Mouse (Mus musculus) subcutaneous adipose tissue, adult 2 months (tissue): ENCODE results near the gene Cpne9. TPM values are rescaled to one million over a fixed set of nuclear protein-coding genes. Genes with fewer than 3 reads are reported as not detected.

Experiments used
- polyA plus RNA-seq: library from polyadenylated mRNA; depleted of rRNA; stranded (reverse); fragments of >200 nt; gene quantifications from 2 replicates; pipeline ENCODE4 v1.2.3, GENCODE M21; 2012; ENCODE audit warnings: low replicate concordance; rRNA removed

The Cpne9 gene
- 0.04 and 0.10 TPM in 2 replicates for polyA plus RNA-seq

DNA sequence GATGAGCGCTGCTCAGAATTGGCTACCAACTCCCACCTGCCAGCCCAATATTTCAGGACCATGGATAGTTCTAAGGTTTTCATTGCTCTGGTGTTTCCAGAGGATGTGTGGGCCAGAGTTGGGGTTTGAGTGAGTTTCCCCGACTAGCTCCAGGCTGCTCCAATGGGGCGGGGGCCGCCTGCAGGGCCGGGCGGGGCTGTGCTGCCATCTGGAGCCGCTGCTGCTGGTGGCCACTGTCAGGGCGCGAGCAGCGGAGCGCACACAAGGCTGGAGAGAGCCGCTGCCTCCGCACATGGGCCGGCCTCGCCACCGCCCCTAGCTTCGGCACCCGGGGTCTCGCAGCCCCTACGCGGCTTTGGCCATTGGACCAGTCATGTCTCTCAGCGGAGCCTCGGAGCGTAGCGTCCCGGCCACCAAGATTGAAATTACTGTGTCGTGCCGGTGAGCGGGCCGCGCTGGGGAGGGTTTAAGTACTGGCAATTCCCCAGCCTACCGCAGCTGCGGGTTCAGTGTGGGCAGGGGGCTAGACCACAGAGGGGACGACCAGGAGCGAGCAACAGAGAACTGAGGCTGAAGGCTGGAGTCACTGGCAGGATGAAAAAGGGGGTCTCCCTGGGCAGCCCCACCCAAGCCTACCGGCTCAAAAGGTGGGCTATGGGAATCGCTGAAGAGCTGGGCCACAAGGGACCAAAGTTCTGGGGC is at the start of gene Cpne9:
Cpne9 (plus strand) TSS at position 207 of the 702 bp plus-strand sequence.

DNA sequence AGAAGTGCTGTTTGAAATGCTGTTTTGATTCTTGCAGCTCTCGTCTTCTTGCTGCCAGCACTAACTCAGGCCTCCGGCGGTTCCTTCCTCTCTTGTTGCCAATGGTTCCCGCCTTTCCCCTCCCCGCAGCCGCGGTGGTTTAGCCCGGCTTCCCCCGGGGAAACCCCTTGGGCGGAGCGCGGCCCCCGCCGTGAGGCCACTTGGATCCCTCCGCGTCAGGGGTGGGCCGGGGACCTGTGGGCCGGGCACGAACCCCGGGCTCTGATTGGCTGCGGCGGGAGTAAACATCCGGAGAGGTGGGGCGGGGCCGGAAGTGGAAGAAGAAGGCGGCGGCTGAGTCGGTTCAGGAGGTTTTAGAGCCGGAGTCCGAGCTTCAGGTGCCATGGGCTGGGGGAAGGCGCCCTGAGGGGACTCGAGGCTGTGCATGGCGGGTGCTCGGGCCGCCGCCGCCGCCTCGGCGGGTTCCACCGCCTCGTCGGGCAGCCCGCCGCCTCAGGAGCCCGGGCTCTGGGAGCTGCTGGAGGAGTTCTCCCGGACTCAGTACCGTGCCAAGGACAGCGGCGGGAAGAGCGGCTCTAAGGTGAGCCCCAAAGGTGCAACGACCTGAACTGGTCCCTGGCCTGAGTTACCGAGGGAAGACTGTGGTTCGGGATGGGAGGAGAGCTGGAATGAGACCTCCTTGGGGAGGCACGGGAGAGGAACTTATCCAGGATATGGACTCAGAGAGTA is 44.4 kb upstream of the Cpne9 start, which contains the start of gene Mtmr14:
Mtmr14 (plus strand) TSS at position 302 of the 729 bp plus-strand sequence.

DNA sequence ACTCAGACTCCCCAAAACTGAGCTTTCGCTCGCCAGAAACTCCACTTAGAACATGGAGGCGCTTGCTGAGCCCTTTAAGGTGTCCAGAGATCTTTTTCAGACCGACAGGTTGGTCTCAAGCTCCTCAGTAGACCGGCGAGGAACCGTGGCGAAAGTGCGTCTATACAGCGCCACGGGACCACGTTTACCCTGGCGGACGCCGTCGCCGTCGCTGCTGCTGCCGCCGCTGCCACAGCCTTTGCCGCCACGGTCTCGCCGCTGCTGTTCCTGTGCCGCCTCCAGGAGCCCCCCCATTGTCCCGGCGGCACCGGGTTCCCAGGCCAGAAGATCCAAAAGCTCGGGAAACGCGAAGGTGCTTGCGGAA is 24.9 kb downstream of the Cpne9 start, which contains the start of gene Brpf1:
Brpf1 (plus strand) TSS at position 152 of the 364 bp plus-strand sequence.

DNA sequence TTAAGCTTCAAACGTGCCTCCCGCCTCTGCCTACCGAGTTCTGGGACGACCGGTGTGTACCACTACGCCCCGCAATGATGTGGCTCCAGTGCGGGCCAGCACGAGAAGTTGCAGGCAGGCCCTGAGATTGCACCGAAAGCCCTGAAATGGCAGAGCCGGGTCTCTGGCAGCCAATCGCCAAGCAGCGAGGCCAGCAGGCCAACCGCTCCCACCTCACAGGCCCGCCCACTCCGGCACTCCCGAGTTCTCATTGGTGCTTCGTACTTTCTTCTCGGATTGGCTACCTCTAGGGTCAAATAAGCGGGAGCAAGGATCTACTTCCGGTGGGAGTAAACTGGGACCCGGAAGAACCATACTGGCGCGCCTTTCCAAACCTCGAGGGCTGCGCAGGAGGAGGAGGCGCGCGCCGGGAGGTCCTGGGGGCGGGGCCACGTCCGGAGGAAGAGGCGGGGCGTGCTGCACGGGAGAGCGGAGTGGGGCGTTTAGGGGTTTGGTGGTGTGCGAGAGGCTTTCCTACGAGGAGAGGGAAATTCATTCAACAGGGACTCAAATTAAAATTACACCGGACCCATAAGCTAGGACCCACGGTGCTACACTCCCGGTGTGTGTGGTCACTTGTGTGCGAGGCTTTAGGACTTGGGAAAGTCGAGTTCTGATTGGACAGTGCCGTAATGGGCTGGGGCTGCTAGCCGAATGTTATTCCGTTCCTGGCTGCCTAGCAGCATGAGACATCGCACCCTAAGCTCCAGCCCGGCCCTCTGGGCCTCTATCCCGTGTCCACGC is 44.6 kb downstream of the Cpne9 start, which contains the start of gene Ogg1:
Ogg1 (plus strand) TSS at position 440 of the 783 bp plus-strand sequence.

DNA sequence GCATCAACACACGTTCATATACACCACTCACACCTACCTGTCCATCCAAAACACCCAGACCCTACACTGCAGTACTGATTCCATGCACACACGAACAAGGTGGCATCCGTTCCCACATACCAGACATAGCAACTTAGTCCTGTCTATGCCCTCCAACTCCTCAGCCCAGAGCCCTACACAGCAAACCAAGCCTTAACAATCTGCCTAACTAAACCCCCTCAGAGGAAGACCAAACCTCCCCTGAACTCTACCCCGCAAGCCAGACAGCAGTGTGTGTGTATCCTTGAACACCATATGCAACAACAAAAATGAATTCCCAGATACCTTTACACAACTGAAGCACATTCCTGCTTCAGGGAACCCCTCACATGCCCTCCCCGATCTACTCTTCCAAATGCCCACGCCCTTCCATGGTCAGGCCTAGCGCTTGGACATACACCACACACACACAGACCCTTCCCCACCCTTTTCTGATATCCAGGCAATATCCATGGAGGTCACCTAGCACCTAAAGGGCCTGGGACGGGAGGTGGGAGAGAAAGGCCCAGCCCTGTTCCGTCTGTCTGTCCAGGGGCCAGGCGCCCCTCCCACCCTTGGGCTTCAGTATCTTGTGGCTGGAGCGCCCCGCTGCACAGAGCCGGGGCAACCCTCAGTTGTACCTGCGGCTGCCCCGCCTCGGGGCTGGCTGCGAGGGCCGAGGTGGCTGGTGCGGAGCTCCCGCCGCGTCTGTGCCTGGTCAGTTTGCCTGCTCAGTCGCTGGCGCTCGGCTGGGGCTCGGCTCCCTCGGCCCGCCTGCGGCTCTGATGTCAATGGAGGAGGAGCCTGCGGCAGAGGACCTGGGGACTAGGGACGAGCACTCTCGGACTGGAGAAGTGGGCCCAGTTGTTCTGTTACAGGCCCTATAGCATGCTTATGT is 61.3 kb downstream of the Cpne9 start, which contains the start of gene Camk1:
Camk1 (minus strand) TSS at position 808 of the 916 bp plus-strand sequence.

Other genes with a start within 250 kb of the Cpne9 start
- 11.6 and 13.0 TPM in 2 replicates for gene Thumpd3, start 236.1 kb upstream of the Cpne9 start, polyA plus RNA-seq
- gene Setd5, start 204.9 kb upstream of the Cpne9 start, polyA plus RNA-seq, result 32.0 and 49.9 TPM in 2 replicates
- gene Lhfpl4, start 86.9 kb upstream of the Cpne9 start, polyA plus RNA-seq, result 0.33 and 0.44 TPM in 2 replicates
- 40.1 and 51.3 TPM in 2 replicates for gene Mtmr14, start 44.5 kb upstream of the Cpne9 start, polyA plus RNA-seq
- gene Brpf1, start 24.8 kb downstream of the Cpne9 start, polyA plus RNA-seq, result 17.8 and 26.7 TPM in 2 replicates
- gene Ogg1, start 44.7 kb downstream of the Cpne9 start, polyA plus RNA-seq, result 28.4 and 29.2 TPM in 2 replicates
- gene Camk1, start 61.7 kb downstream of the Cpne9 start, polyA plus RNA-seq, result 99.6 and 113 TPM in 2 replicates
- 28.1 and 28.6 TPM in 2 replicates for gene Tada3, start 95.6 kb downstream of the Cpne9 start, polyA plus RNA-seq
- 94.6 and 97.5 TPM in 2 replicates for gene Arpc4, start 95.8 kb downstream of the Cpne9 start, polyA plus RNA-seq
- gene Ttll3, start 107.0 kb downstream of the Cpne9 start, polyA plus RNA-seq, result 6.0 and 11.1 TPM in 2 replicates
- 60.9 and 97.5 TPM in 2 replicates for gene Rpusd3, start 137.0 kb downstream of the Cpne9 start, polyA plus RNA-seq
- 1,367 and 6,336 TPM in 2 replicates for gene Cidec, start 153.5 kb downstream of the Cpne9 start, polyA plus RNA-seq
- 90.4 and 99.5 TPM in 2 replicates for gene Jagn1, start 160.3 kb downstream of the Cpne9 start, polyA plus RNA-seq
- gene Il17re, start 176.2 kb downstream of the Cpne9 start, polyA plus RNA-seq, result 10.3 and 39.0 TPM in 2 replicates
- 62.5 and 102 TPM in 2 replicates for gene Il17rc, start 189.1 kb downstream of the Cpne9 start, polyA plus RNA-seq
- 31.6 and 59.5 TPM in 2 replicates for gene Creld1, start 201.0 kb downstream of the Cpne9 start, polyA plus RNA-seq
- 0.12 TPM in 1 of 2 replicates, not detected in the other for gene Prrt3, start 219.6 kb downstream of the Cpne9 start, polyA plus RNA-seq
- 74.0 and 95.2 TPM in 2 replicates for gene Emc3, start 249.3 kb downstream of the Cpne9 start, polyA plus RNA-seq
- 0.40 and 2.9 TPM in 2 replicates for gene Fancd2, start 249.4 kb downstream of the Cpne9 start, polyA plus RNA-seq